Mouse (Mus musculus) intestine, embryonic 15.5 days (tissue): ENCODE measurements at regions not wholly inside any gene's neighbourhood (a gene's known extent, or its start where the extent isn't known, plus 50 kb on each side); places are given as distances from the start of the nearest gene placed in this dataset.

Experiments
- ATAC-seq: fragments of 200-750 bp; cut with Nextera tagmentation; 2 replicates; pipeline ENCODE4 v1.8.0; 2017; ENCODE audit warnings: moderate TSS enrichment, moderate library complexity
- H3K27ac ChIP-seq: fragments of 300-500 bp; sonication (generic); 2 replicates; pipeline ENCODE4 v1.5.1; 2015; ENCODE audit warnings: mild to moderate bottlenecking, inconsistent platforms
- H3K27me3 ChIP-seq: fragments of 300-500 bp; sonication (generic); replicated peaks from 2 replicates; pipeline ENCODE4 v1.6.1; 2015; ENCODE audit warnings: inconsistent platforms
- H3K36me3 ChIP-seq: fragments of 300-500 bp; sonication (generic); 2 replicates; pipeline ENCODE4 v1.6.1; 2015; ENCODE audit warnings: inconsistent platforms
- H3K4me1 ChIP-seq: fragments of 300-500 bp; sonication (generic); replicated peaks from 2 replicates; pipeline ENCODE4 v1.6.1; 2015; ENCODE audit warnings: inconsistent platforms
- H3K4me2 ChIP-seq: fragments of 300-500 bp; sonication (generic); replicated peaks from 2 replicates; pipeline ENCODE4 v1.6.1; 2015; ENCODE audit warnings: mild to moderate bottlenecking, inconsistent platforms
- H3K4me3 ChIP-seq: fragments of 300-500 bp; sonication (generic); replicated peaks from 2 replicates; pipeline ENCODE4 v1.5.1; 2015; ENCODE audit warnings: inconsistent platforms
- H3K9ac ChIP-seq: fragments of 300-500 bp; sonication (generic); 2 replicates; pipeline ENCODE4 v1.6.1; 2015; ENCODE audit warnings: inconsistent platforms
- H3K9me3 ChIP-seq: fragments of 300-500 bp; sonication (generic); 2 replicates; pipeline ENCODE4 v1.6.1; 2016; ENCODE audit warnings: inconsistent platforms
- WGBS: fragments of 180-500 bp; shearing (Covaris S2); methylation state at CpG from one replicate; pipeline ENCODE4 v1.1.7; 2015; 5-methylcytosine and 5-hydroxymethylcytosine counted together

DNA sequence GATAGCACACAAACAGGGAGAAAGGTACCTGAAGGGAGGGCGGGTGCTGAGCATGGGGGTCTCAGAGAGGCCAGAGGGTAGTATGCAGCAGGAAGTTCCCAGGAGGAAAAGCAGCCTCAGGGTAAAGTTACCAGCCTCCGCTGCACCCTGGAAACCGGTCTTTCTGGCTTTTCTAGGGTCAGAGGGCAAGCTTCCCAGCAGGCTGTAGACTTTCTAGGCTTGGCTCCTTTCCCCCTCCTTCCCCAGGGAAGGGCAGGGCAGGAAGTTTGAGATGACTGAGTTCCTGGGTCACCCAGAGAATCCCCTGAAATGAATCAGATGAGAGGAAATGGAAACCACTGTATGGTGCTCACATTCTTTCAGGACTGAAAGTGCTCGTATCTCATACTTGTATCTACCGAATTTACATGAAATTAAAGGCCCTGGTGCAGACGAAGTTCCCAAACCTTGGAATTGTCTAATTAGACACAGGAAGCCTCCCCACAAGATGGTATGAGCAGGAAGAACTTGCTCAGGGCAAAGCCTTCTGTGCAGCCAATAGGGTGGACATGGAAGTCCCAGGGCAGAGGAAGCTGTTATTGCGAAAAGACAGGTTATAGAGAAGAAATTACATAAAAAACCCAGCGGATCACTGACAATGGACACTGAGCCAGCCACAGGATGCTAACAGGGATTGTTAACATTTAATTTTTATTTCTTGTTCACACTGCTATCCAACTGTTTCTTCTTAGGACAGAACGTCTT lies 114.9 kb downstream of the Bcl2l11 start:
- Histone ChIP-seq H3K27ac (peak overlapping the region; percentile 77), H3K36me3 (no peaks in the 10 kb centered on the region), H3K9ac (no peak overlapping the region), H3K9me3 (no peaks in the 10 kb centered on the region), H3K27me3 (no peaks in the 10 kb centered on the region), H3K4me1 (peaks cover 5% of the 10 kb centered on the region; the same call in 1 of the 2 replicates), H3K4me2 (peak overlapping the region; percentile 38), H3K4me3 (no peak overlapping the region)
- peak; percentile 95 for ATAC-seq
- WGBS = 35% methylated on average over 9 of the region's 9 CpGs

DNA sequence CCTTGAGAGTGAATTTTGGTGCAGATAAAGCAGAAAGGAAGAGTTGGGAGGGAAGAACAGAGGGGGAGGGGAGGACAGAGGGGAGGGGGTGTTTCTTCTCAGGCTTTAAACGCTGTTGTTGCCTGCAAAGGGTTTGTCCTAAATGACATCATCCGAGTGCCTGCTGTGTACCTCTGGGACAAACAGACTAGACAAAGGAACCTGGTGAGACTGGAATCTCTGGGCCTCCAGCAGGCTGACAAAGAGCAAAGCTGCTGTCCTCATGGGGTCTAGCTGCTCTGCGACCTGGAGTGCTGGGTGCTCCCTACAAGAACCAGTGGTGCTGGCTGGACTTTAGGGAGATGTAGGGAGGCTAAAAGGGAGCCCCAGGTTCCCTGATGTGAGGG lies 115.4 kb downstream of the Bcl2l11 start:
- 13% methylated on average over 3 of the region's 3 CpGs for whole genome bisulfite sequencing
- H3K4me2 ChIP-seq = no peak overlapping the region

DNA sequence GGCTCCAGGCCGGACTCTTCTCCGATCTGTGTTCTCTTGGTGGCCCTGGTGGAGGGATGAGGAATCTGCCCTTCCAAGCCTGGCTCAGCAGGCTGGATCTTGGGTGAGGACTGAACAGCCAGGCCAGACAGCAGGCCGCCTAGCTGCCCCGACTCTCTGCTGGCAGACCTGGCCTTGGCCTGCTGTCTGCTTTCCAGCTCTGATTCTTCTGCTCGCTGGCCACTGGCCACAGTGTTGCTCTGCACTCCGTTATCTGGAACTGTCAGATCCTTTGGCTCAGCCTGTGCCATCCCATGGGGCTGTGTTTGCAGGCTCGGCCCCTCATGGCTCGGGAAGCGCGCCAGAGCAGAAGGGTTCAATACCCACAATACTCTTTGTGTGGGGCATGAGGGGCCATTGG lies 119.7 kb downstream of the Bcl2l11 start:
- no peak overlapping the region for H3K4me3 ChIP-seq
- no peaks in the 10 kb centered on the region for H3K36me3 ChIP-seq
- H3K4me1 ChIP-seq = peaks cover 5% of the 10 kb centered on the region; the same call in 1 of the 2 replicates
- H3K9ac ChIP-seq = no peak overlapping the region
- no peaks in the 10 kb centered on the region for H3K27me3 ChIP-seq
- H3K4me2 ChIP-seq = no peak overlapping the region
- no peak for ATAC-seq
- H3K9me3 ChIP-seq = no peaks in the 10 kb centered on the region
- H3K27ac ChIP-seq = no peak overlapping the region
- WGBS = 77% methylated on average over 10 of the region's 10 CpGs

More for the DNA sequence above, 115.4 kb downstream of the Bcl2l11 start:
- peaks cover 5% of the 10 kb centered on the region; the same call in 1 of the 2 replicates for H3K4me1 ChIP-seq
- H3K36me3 ChIP-seq = no peaks in the 10 kb centered on the region
- no peak overlapping the region for H3K4me3 ChIP-seq
- no peaks in the 10 kb centered on the region for H3K27me3 ChIP-seq
- peak overlapping the region; percentile 41; the same call in 1 of the 2 replicates for H3K27ac ChIP-seq
- no peak for ATAC-seq
- H3K9me3 ChIP-seq = no peaks in the 10 kb centered on the region
- H3K9ac ChIP-seq = no peak overlapping the region

DNA sequence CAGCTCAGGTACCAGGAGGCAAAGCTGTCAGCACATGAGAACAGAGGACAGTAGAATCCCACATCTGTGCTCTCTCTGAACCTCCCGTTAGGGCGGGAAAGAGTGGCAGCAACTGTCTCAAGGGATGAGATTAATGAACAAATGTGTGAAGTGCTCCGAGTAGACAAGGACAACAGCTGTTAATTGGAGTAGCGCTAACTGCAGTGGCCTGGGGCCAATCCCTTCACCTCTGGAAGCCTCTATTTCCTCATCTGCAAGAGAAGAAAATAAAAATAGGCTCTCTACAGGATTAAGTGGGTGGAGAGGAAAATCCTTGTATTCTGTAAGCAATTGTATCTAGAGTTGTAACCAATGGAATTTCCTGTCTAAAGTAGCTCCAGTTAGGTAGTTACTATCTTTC lies 122.1 kb downstream of the Bcl2l11 start:
- no peaks in the 10 kb centered on the region for H3K36me3 ChIP-seq
- H3K27ac ChIP-seq = no peak overlapping the region
- H3K27me3 ChIP-seq = no peaks in the 10 kb centered on the region
- H3K9ac ChIP-seq = no peak overlapping the region
- no peaks in the 10 kb centered on the region for H3K4me1 ChIP-seq
- H3K4me2 ChIP-seq = no peak overlapping the region
- 44% methylated on average over 4 of the region's 4 CpGs for WGBS
- no peak for ATAC-seq
- H3K9me3 ChIP-seq = no peaks in the 10 kb centered on the region
- no peak overlapping the region for H3K4me3 ChIP-seq

DNA sequence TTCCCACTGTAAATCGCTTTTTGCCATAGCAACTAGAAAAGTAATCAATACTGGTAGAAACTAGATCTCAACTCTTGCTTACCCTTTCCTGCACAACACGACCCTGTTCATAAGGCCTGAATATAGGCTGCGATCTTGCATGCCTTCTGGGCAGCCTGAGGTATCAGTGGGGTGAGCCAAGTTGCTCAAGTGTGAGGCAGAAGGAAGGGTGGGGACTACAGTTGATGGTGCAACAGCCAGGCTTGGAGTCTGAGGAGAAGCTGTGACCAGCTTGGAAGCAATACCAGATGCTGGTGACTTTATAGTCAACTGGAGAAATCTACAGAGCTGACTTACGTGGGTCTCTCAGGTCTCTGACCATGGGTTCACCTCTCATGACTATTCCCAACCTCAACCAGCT lies 123.3 kb downstream of the Bcl2l11 start:
- 92% methylated on average over 4 of the region's 4 CpGs for WGBS
- no peak overlapping the region for H3K4me3 ChIP-seq
- no peaks in the 10 kb centered on the region for H3K36me3 ChIP-seq
- no peak overlapping the region for H3K4me2 ChIP-seq
- no peaks in the 10 kb centered on the region for H3K9me3 ChIP-seq
- ATAC-seq = no peak
- no peak overlapping the region for H3K27ac ChIP-seq
- H3K27me3 ChIP-seq = no peaks in the 10 kb centered on the region
- no peaks in the 10 kb centered on the region for H3K4me1 ChIP-seq
- H3K9ac ChIP-seq = no peak overlapping the region

DNA sequence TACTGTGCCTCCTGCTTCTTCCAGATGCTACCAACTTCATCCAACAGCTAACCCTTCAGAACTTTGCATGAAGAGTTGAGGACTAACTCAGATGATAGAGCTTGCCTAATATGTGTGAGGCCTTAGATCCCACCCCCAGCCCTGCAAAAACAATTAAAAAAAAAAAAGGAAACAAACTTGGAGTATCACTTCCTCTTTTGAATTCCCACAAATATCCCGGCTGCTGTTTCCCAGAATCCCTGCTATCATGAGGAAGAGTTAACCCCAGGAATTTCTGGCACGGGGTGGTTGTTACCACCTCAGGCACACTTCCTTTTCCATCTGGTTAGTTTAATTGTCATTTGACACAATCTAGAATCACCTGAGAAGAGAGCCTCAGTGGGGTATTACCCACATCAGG lies 123.8 kb downstream of the Bcl2l11 start:
- Histone ChIP-seq H3K27ac (no peak overlapping the region), H3K4me3 (no peak overlapping the region), H3K9me3 (no peaks in the 10 kb centered on the region), H3K27me3 (no peaks in the 10 kb centered on the region), H3K4me1 (no peaks in the 10 kb centered on the region), H3K9ac (no peak overlapping the region), H3K36me3 (no peaks in the 10 kb centered on the region), H3K4me2 (no peak overlapping the region)
- no peak for ATAC-seq
- 85% methylated on average over 2 of the region's 2 CpGs for WGBS

DNA sequence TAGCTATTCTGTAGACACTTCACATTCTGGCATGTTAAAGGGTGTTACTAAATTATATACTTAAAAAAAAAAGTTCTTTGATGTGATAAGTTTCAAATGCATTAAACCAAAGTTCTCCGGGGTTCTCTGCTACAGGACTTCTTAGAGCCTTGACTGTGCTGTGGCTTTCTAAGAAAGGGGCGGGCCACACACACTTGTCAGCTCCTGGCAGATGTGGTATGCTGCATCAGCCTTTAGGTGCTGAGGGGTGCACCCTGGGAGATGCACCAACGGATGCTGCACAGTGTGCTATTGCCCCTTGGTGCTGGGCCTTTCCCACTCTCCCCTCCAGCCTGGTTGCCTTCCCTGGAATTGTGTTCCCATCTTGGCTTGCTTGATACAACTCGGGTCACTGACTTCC lies 125.0 kb downstream of the Bcl2l11 start:
- no peak overlapping the region for H3K27ac ChIP-seq
- no peak for ATAC-seq
- H3K9ac ChIP-seq = no peak overlapping the region
- H3K27me3 ChIP-seq = no peaks in the 10 kb centered on the region
- H3K9me3 ChIP-seq = no peaks in the 10 kb centered on the region
- H3K4me2 ChIP-seq = no peak overlapping the region
- no peaks in the 10 kb centered on the region for H3K4me1 ChIP-seq
- no peak overlapping the region for H3K4me3 ChIP-seq
- 77% methylated on average over 4 of the region's 4 CpGs for WGBS
- H3K36me3 ChIP-seq = no peaks in the 10 kb centered on the region

DNA sequence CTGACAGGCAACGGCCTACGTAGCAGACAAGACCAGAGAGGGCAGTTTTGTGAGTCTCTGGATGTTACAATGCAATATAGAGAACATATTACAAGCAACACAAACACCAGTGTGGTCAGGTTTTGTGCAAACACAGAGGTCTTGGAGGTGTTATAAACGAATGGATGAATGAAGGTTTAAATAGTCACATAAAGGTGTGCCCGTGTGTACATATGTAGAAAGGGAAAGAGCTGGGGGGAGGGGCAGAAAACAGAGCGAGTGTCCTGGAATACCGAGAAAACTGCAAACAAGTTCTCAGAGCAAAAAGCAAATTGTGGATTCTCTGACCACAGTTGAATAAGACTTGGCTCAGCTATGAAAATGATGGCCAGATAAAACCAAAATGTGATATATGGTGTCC lies 130.8 kb downstream of the Bcl2l11 start:
- ATAC-seq = no peak
- Histone ChIP-seq H3K36me3 (no peaks in the 10 kb centered on the region), H3K4me2 (no peak overlapping the region), H3K27me3 (no peaks in the 10 kb centered on the region), H3K4me3 (no peak overlapping the region), H3K9ac (no peak overlapping the region), H3K27ac (no peak overlapping the region), H3K9me3 (no peaks in the 10 kb centered on the region), H3K4me1 (no peaks in the 10 kb centered on the region)
- WGBS = 60% methylated on average over 6 of the region's 6 CpGs

DNA sequence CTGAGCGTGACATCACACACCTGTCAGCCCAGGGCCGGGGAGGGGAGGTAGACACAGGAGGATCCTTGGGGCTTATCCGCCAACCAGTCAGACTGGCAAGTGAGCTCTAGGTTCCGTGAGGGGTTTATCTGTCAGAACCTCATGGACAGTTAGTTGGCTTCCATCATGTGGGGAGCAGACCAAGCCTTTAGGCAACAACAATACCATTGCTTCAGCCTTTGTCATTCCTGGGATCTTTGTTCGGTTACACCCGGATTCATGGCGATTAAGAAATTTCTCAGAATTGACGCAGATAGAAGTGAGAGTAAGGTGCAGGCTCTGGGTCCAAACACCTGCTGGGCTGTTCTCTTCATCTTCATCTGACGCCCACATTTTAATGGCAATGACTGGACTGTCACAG lies 131.4 kb downstream of the Bcl2l11 start:
- no peak overlapping the region for H3K4me2 ChIP-seq
- H3K9ac ChIP-seq = no peak overlapping the region
- no peaks in the 10 kb centered on the region for H3K4me1 ChIP-seq
- no peak overlapping the region for H3K27ac ChIP-seq
- no peak for ATAC-seq
- H3K9me3 ChIP-seq = no peaks in the 10 kb centered on the region
- no peaks in the 10 kb centered on the region for H3K27me3 ChIP-seq
- no peaks in the 10 kb centered on the region for H3K36me3 ChIP-seq
- H3K4me3 ChIP-seq = no peak overlapping the region
- 75% methylated on average over 9 of the region's 9 CpGs for WGBS

DNA sequence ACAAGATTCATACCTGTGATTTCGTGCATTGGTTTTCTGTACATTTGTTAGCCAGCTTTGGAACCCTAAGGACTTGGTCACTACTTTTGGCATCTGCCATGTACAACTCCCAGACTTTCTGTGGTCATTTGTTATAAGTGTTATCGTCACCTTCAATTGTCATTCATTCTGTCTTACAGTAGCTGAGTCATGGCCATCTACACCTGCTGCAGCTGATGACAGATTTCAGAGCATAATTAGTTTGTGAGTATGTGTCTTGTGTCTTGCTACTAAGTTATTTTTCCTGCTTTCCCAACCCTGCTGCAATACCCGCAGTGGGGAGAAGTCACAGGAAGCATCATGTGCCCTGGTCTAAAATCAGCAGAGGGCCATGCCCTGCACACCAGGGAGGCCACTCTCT lies 138.0 kb downstream of the Bcl2l11 start:
- ATAC-seq = no peak
- Histone ChIP-seq H3K27me3 (no peaks in the 10 kb centered on the region), H3K9ac (no peak overlapping the region), H3K4me1 (peaks cover 2% of the 10 kb centered on the region; the same call in 1 of the 2 replicates), H3K9me3 (no peaks in the 10 kb centered on the region), H3K4me3 (no peak overlapping the region), H3K4me2 (no peak overlapping the region), H3K36me3 (no peaks in the 10 kb centered on the region), H3K27ac (no peak overlapping the region)
- WGBS = 88% methylated on average over 3 of the region's 3 CpGs

DNA sequence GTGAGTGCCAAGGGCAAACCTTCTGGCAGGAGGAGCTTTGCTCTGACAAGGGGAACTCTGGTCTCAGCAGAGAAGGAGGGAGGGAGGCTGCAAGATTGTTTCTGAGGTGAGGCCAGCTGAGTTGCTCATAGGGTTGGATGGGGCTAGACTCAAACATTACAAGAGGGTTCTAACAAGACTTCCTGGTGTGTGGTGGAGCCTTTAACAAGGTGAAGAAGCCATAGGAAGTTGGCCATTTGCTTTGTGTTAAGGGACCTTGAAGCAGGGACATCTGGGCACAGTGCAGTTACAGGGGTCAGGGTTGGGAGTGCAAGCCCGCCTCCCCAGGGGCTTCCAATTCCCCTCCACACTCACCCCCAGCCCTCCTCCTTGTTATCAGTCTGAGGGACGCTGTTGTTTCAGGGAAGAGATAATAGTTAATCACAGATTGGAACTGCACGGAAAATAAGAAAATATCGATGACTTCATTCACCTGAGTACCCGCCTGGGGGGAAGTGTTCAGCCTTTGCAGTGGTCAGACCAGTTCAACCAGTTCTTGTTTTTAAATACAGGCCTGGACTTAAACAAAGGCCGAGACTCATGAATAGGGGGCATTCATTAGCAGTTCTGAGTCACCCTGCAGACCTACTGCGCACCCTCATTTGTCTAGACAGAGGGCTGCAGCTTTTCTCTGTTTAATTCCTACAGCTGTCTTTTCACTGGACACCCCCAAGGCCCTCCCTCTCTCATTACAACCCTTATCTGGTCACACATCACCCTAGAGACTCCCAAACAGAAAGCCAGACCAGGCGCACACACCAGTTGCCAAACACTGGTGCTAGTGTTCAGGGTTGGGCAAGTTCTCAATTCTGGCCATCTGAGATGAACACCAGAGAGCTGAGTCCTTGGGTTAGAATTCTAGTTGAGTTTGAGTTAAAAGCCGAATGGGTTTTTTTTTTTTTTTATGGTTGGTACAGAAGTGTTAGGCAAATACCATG lies 139.5 kb downstream of the Bcl2l11 start:
- Histone ChIP-seq H3K36me3 (no peaks in the 10 kb centered on the region), H3K27ac (peak overlapping the region; percentile 79), H3K27me3 (no peaks in the 10 kb centered on the region), H3K4me2 (0 out of 2 replicates have a peak overlapping the region, but pooled peaks have one; percentile 1), H3K4me1 (peaks cover 2% of the 10 kb centered on the region; the same call in 1 of the 2 replicates), H3K4me3 (no peak overlapping the region), H3K9me3 (no peaks in the 10 kb centered on the region), H3K9ac (no peak overlapping the region)
- peak; percentile 93 for ATAC-seq
- 37% methylated on average over 9 of the region's 9 CpGs for WGBS

DNA sequence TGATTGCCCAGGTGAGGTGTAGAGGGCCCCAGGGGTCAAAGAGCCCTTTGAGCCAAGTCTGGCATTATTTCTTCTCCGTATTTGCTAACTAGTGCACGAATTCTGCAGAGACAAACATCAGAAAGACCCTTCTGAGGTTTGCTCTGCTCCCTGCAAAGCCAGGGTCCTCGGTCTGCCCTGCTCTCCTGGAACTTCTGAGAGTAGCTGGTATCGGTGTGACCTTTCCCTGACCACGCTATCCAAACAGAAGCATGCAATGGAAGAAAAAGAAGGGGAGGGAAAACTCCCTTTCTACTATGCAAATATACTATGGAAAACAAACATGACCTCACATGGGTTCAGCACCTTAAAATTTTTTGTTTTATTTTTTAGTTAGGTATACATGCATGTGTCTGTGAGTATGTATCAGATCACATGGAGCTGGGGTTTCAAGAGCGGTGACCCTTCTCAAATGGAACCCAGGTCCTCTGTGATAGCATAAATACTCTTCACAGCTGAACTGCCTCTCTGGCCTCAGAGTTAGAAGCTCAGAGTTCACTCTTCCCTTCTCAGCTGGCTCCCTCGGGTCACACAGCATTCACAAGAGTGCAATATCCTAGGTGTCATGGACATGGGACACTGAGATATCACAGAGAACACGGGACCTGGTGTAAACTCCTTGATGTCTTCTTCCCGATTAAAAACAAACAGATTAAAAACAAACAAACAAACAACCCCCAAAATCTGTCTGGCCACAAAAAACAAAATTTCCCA lies 144.7 kb downstream of the Bcl2l11 start:
- H3K4me1 ChIP-seq = no peaks in the 10 kb centered on the region; the same call in 1 of the 2 replicates
- H3K27ac ChIP-seq = no peak overlapping the region
- no peak overlapping the region for H3K4me3 ChIP-seq
- no peaks in the 10 kb centered on the region for H3K36me3 ChIP-seq
- 34% methylated on average over 9 of the region's 9 CpGs for WGBS
- ATAC-seq = no peak
- H3K27me3 ChIP-seq = no peaks in the 10 kb centered on the region
- no peak overlapping the region for H3K9ac ChIP-seq
- no peak overlapping the region; the same call in 1 of the 2 replicates for H3K4me2 ChIP-seq
- no peaks in the 10 kb centered on the region for H3K9me3 ChIP-seq
